Mouse (Mus musculus) cortical plate, adult 2 months (tissue): Measurements from ENCODE around the gene Rab19. TPM values are rescaled to one million over a fixed set of nuclear protein-coding genes. Genes with fewer than 3 reads are reported as not detected.
A peak's percentile ranks its signal among the peaks of the same experiment; 100 is the strongest.

Experiments
- H3K27ac ChIP-seq: fragments of 200-500 bp; 2 replicates; pipeline ENCODE4 v1.5.1; 2012; ENCODE audit warnings: low read length, control low read depth, inconsistent platforms; ENCODE audit not compliant: insufficient read depth
- H3K4me1 ChIP-seq: fragments of 200-500 bp; 2 replicates; pipeline ENCODE4 v1.6.1; 2011; ENCODE audit warnings: low read length; ENCODE audit not compliant: control insufficient read depth, insufficient read depth
- H3K4me3 ChIP-seq: fragments of 200-500 bp; 2 replicates; pipeline ENCODE4 v1.5.1; 2011; ENCODE audit warnings: mild to moderate bottlenecking, low read length, control low read depth; ENCODE audit not compliant: insufficient read depth
- CTCF ChIP-seq: fragments of 200-500 bp; IDR thresholded peaks from 2 replicates; pipeline ENCODE4 v1.5.1; 2011; ENCODE audit warnings: mild to moderate bottlenecking, control low read depth, low read length; ENCODE audit not compliant: insufficient read depth; ENCODE audit errors: extremely low read depth
- POLR2A ChIP-seq: fragments of 200-500 bp; IDR thresholded peaks from 2 replicates; pipeline ENCODE4 v1.6.1; 2011; ENCODE audit warnings: mild to moderate bottlenecking, low read length, control low read depth; ENCODE audit not compliant: insufficient read depth; ENCODE audit errors: extremely low read depth
- polyA plus RNA-seq: library from polyadenylated mRNA; depleted of rRNA; stranded (reverse); fragments of >200 nt; gene quantifications from 2 replicates; pipeline ENCODE4 v1.2.3, GENCODE M21; 2012; rRNA removed

Gene Rab19
- 0.08 TPM in 1 of 2 replicates, not detected in the other for polyA plus RNA-seq

DNA sequence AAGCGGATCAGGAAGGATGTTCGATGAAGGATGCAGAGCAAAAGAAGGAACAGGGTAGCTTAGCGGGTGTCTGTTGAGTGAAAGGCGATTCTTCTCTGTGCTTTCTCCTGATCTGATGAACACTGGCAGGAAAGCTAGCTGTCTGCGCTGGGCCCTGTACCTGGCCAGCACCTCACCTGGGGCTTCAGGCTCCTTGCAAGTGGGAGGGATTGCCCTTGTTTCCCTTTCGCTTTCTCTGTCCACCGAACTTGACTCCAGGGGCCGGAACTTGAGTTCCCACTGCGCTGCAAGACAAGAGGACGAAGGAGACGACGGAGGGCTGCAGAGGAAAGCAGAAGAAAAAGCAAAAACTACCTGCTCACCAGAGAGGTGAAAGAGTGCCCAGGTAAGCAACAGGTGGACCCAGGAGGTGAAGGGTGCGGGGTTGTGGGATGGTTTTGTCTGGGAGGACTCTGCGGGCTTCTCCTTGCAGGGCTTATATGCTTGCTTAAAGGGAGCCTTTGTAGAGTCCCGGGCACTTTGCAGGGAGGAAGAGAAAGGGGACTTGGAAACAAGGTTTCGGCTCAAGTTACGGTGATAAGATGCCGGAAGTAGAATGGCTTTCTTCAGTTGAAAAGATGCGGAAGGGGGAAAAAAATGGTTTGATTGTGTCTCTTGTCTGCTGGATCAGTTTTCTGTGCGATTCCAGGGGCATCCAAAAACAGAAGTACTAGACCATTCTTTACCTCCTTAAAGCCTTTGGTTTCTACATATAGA lies at the start of gene Rab19:
Gene Rab19, plus strand, starts transcription at position 51 of the 756 bp plus-strand sequence.
- TF ChIP-seq POLR2A (no peak), CTCF (no peak)
- Histone ChIP-seq H3K4me1 (peaks cover 2% of the 10 kb centered on the region; the same call in 1 of the 2 replicates), H3K4me3 (peak within 1 kb of the TSS; percentile 15; the same call in 1 of the 2 replicates), H3K27ac (no peak within 1 kb of the TSS)

DNA sequence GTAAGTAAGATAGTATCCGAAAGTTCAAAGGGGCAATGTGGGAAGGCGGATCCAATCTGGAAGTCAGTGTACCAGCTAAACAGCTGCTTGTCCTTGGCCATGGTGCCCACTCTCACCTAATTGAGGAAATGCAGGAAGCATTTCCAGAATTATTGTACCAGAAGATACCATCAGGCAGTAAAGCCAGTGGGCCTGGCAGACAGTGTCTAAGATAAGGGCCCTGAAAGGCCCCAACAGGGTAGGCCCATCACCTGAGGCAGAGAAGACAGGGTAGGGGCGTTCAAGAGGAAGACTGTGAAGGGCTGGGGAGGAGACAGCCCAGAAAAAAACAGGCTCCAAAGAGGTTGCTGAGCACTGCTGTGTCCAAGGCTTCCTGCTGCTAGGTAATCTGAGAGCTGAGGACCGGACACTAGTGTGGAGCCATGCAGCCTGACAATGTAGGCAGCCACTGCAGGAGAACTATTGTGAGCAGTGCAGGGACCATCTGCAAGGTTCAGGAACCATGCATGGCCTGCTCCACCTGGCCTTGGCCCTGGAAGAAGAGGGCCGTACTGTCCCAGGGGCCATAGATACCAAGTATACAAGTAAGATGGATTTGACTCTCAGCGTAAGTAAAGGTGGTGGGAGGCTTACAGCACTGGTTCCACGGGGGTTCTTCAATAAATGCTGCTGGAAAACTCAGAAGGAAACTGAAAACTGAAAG lies 48.8 kb upstream of the Rab19 start:
- TF ChIP-seq POLR2A, result no peak
- TF ChIP-seq CTCF, result no peak
- no peak overlapping the region for H3K4me3 ChIP-seq
- H3K27ac ChIP-seq, result no peak overlapping the region
- no peaks in the 10 kb centered on the region for H3K4me1 ChIP-seq

DNA sequence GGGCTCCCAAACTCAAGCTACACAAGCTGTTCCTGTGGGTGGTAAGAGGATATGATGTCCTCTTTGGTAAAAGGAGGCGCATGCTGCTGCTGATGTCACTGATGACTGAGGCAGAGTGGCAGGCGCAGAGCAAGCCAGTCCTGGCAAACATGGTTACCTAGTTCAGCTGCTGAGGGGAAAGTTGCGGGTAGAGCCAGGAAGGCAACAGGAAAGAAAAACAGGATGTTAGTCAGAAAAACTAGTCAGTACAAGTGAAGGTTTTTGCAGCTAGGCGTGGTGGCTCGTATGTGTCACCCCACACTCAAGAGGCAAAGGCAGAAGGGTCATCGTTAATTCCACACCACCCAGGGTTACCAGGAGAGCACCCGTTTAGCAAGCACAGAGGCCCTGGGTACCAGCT lies 46.8 kb upstream of the Rab19 start:
- TF ChIP-seq POLR2A (no peak), CTCF (no peak)
- Histone ChIP-seq H3K4me3 (no peak overlapping the region), H3K27ac (no peak overlapping the region), H3K4me1 (no peaks in the 10 kb centered on the region)

- TF ChIP-seq CTCF (no peak), POLR2A (no peak)
- Histone ChIP-seq H3K4me1 (no peaks in the 10 kb centered on the region), H3K4me3 (no peak overlapping the region), H3K27ac (no peak overlapping the region)
Observed at GRCm38 (mm10) chr6:39334873-39335272, 46.1 kb upstream of the Rab19 start.

DNA sequence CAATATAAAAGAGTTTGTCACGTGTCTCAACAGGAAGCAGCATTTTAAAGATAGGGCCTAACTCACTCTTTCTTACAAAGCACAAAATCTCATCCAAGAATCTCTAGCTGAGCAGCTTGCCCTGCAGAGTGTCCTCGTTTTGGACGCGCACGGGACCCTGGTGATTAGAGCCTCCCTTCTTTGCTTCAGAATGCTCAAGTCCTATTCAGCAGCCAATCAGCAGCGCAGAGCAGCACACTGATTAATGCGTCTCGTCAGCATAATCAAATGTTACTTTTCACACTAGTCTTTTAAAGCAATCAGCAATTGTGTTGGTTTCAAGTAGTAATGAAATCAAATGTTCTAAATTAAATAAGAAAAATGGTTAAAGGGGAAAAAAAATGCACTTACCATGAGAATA lies 42.6 kb upstream of the Rab19 start:
- no peak for TF ChIP-seq CTCF
- Histone ChIP-seq H3K4me3 (no peak overlapping the region), H3K27ac (no peak overlapping the region), H3K4me1 (no peaks in the 10 kb centered on the region)

- TF ChIP-seq POLR2A, result no peak
- TF ChIP-seq CTCF, result no peak
- H3K27ac ChIP-seq, result no peak overlapping the region
- H3K4me1 ChIP-seq, result no peaks in the 10 kb centered on the region
Observed at GRCm38 (mm10) chr6:39341798-39342197, 39.2 kb upstream of the Rab19 start.

DNA sequence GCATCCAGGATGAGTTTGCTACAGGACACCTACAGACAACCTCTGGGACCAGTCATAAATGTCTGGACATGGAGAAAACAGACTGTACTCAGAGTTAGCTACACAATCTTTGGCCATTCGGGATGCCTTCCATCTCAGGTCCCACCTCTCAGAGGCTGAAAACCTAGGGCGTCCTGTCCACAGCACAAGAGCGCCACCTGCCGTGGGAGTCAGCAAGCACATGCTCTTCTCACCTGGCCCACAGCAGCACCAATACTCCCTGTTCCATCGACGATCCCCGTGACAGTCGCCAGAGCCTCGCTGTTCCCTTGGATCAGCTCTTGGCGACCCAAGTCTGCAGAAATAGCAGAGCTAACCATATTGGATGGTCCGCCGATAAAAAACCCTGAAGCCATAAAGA lies 37.0 kb upstream of the Rab19 start:
- H3K4me3 ChIP-seq, result no peak overlapping the region
- no peak for TF ChIP-seq POLR2A
- peak; percentile 98 for TF ChIP-seq CTCF
- no peak overlapping the region for H3K27ac ChIP-seq
- peaks cover 3% of the 10 kb centered on the region; the same call in 1 of the 2 replicates for H3K4me1 ChIP-seq

More at GRCm38 (mm10) chr6:39341798-39342197, 39.2 kb upstream of the Rab19 start:
- no peak overlapping the region for H3K4me3 ChIP-seq

GRCm38 (mm10) chr6:39345430-39345829 lies 35.5 kb upstream of the Rab19 start:
- Histone ChIP-seq H3K27ac (no peak overlapping the region), H3K4me3 (no peak overlapping the region), H3K4me1 (peaks cover 3% of the 10 kb centered on the region; the same call in 1 of the 2 replicates)
- TF ChIP-seq POLR2A, result no peak
- no peak for TF ChIP-seq CTCF

DNA sequence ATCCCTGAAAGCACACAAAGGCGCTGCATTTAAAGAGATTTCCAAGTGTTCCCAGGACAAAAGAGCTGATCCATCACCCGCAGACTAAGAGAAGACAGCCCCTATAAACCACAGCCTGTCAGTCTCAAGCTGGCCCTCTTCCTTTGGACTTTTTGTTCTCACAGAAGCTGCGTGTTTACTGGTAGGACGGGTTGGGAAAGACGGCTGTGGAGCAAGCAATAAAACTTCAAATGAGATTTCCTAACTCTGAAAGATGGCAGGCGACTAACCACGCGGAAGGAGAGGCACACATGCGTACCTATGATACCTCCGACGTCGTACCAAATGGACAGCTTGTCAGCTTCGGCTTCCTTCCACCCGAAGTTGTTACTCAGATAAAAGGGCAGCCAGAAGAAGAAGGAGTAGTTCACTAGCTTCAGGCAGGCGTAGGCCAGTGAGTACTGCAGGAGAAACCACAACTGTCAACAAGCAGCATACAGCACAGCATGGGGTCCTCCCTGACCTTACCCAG lies 33.9 kb upstream of the Rab19 start:
- peaks cover 3% of the 10 kb centered on the region; the same call in 1 of the 2 replicates for H3K4me1 ChIP-seq
- no peak for TF ChIP-seq POLR2A
- no peak for TF ChIP-seq CTCF
- no peak overlapping the region for H3K27ac ChIP-seq
- H3K4me3 ChIP-seq, result no peak overlapping the region
